Mouse (Mus musculus): ENCODE data around the gene Cntfr.
A peak's percentile ranks its signal among the peaks of the same experiment; 100 is the strongest.
"Not testable (repeated sequence)": the region's sequence is repeated elsewhere in the genome, so short reads cannot be mapped to it uniquely, and the experiment has no call there.

The Cntfr gene

DNA sequence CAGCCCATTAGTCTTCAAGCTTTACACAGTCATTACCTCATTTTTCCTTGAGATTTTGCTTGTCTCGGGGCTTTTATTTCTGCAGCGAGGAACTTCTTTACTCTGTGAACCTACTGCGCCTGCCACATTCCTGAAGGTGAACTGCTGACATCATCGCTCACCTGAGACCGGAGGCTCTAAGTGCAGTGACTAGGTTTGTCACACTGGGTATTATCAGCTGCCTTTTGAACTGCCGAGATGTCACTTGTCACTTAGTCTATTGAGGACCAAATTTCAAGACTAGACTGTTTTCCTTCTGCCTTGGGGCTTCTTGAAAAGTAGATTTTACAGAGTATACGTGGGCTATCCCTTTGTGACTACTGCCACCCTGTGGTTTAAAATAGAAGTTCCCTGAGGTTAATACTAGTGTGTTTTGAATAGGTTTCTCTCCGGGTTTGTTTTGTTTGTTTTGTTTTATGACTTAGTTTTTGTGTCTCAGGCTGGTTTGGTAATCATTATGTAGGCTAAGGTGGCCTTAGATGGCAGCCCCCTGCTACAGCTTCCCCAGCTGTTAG lies 11.4 kb upstream of the Cntfr start:
- DNase-seq (ENCODE audit: low spot score) = peak; percentile 61

DNA sequence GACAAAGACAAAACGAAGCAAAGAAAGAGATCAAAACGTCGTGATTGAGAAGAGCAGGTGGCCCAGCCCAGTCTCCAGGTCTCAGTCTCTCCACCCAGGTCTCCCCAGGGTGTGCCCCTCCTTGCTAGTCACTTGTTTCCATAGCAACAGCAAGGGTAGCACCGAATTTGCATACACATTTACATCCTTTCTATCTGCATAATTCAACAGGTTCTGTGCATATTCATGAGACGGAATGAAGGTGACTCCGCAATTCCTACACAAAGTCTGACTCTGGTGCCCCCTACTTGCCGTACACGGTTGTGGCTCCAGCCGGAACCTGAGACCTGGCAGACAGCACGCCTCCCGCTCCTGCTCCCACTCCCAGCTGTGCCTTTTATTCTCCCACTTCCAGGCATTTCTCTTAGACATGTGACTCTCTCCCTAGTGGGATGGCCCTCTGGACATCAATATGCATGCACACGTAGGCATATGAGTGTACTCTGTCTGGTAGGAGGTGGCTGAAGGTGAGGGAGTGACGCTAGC lies 10.2 kb upstream of the Cntfr start:
- peak; percentile 89 for DNase-seq (ENCODE audit: low spot score)

DNA sequence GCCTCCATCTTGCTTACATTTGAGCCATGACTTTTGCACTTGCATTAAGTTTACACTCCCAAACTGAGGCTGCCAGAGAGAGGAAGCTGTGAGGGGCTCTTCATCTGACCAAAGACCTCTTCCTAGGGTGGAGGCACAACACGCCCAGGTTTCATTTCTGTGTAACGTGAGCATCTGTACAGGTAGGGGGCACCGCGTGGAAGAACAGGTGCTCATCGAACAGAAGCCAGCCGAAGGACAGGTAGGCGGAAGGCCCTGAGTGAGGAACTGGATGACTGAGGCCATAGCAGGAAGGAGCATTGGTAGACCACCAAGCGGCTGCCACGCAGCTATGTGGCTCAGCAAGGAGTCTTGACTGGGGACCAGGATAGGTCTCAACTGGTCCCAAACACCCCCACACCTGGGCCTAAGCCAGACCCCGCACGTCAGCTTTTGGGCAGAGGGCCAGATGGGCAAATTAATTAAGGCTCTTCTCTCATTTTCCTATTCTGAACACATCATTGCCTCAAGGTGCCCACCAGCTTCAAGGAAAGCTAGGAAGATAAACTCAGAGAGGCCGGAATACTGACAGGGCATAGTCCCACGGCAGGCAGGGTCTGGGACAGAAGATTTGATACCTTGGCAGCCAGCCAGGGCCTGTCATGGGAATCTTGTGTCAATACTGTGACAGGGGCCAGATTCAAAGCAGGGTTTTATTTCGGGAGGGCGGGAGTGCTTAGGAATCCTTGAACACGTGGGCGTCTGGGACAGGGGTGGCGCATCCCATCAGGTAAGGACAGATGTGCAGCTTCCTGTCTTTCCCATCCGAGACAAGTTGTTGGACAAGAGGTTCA lies 9.2 kb upstream of the Cntfr start:
- DNase-seq (ENCODE audit: low spot score) = no peak

DNA sequence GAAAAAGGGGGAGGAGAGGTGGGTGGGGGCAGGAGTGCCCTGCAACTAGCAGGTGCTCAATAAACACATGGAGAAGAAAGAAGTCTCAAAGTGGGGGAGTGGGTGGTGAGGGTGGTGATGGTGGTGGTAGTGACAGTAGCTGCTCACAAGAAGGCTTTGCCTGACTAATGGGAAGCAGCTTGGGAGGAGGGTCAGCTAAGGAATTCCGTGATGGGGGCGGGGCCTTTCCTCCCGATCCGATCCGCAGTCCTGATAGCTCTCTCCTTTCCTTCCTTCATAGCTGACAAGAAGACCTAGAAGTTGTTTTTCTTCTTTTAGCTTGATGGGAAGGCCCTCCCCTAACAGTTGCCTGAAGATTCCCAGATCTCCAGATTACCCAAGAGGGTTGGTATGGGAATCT lies 7.8 kb upstream of the Cntfr start:
- peak; percentile 64 for DNase-seq (ENCODE audit: low spot score)

DNA sequence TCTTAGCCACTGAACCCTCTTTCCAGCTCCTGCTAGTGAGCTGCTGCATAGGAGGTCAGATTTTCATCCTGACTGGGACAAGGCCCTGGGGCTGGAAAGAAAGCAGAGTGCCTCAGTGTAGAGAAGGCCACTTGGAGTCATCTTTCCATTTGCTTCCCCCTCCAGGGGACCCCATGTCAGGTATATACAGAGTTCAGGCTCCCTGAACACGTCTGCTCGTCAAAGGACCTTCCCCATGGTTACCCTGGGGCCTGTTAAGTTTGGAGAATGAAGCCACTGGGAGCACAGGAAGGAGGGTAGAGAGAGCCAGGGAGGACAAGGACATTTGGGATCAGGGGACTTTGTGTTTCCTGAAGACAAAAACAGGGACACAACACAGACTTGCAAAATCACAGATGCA lies 5.3 kb upstream of the Cntfr start:
- DNase-seq (ENCODE audit: low spot score) = not testable (repeated sequence)

DNA sequence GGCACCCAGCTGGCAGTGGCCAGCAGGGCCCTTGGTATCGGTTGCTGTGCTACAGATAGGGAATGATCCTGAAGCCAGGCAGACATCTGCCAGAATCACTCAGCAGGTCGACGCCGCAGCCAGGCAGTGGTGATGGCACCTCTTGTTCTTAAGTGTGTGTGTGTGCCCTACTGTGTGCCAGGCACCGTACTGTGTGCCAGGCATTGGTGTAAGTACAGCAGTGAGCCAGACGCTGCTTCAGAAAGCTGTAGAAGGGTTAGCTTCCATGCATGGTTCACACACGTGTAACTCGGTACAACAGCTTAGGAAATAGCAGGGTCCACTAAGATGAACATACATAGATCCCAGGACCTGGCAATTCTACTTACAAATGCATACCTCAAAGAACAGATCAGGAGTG lies 3.3 kb upstream of the Cntfr start:
- not testable (repeated sequence) for DNase-seq (ENCODE audit: low spot score)

DNA sequence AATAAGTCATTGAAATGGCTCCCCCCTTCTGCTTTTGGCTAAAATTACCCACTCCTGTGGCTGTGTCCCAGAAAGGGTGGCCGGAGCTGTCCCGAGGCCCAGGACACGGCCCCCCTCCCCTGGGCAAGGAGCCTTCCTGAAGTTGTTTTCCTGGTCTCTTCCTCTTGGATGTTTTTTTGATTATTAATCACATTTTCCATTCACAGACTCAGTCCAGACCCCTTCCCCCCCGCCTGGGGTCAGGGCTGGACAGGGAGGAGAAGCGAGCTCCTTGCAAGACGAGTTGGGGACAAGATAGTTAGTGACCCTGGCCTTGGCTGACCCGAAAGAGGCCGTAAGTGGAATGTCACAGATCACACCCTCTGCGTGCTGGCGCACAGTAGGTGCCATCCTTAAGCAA lies 2.9 kb upstream of the Cntfr start, which contains the start of gene Il11ra1:
Gene Il11ra1 (plus strand): TSS at position 207 of the 400 bp plus-strand sequence.
- not testable (repeated sequence) for DNase-seq (ENCODE audit: low spot score)

DNA sequence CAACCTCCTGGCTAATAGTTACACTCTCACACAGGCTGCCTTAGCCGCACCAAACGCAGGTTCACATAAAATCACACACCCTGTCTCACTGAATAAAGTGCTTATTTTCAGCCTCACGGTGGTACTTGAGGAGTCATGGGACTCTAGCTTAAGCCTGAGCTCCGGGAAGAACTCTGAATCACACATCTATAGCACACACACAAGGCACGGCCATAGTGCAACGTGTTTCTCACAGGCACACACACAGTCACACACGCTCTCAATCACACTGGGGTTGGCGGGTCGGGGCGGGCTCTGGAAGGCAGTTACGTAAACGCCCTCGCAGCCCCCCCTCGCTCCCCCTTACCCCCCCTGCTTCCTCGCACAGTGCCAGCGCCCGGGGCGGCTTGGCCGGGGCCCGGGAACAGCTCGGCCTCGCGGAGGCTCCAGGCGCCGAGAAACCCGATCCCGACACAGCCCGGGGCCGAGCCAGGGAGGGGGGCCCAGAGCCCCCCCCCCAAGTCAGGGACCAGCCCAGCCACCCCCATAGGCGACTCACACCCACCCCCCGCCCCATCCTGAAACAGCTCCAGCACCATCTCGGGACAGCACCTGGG lies 1.6 kb upstream of the Cntfr start:
- not testable (repeated sequence) for DNase-seq (ENCODE audit: low spot score)

DNA sequence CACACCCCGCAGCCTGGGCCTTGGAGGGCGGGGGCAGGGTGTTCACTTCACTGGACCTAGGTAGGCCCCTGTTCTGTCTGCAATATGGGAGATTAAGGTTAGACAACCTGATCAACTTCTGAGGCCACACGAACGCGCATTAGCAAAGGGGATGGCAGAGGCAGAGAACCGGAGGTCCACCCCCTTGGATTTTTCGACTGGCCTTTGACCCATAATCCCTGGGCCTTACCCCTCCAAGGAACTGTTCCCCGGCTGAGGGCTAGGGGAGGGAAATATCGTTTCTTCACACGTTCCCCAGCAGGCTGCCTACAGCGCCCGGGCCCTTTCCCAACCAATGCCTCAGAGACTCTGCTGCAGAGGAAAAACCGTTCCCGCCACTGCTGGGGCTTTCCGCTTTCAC lies 437 bp downstream of the Cntfr start:
- not testable (repeated sequence) for DNase-seq (ENCODE audit: low spot score)

DNA sequence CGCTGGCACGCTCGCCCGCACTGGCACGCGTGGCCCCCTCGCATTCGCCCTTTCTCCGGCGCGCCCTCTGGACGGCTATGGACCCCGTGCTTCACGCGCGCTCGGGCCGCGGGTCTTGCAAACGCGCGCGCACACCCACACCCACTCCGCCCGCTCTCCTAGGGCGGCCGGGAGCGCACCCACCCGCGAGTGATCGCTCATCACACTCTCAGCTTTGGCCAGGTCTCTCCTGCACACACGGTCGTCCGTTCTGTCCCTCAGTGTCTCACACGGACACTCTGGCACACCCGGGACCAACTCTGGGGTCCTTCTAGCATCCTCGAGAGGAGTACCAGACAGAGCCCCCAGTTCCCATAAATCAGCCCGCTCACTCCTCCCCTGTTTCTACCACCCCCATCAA lies 1.1 kb downstream of the Cntfr start:
- DNase-seq (ENCODE audit: low spot score) = not testable (repeated sequence)

DNA sequence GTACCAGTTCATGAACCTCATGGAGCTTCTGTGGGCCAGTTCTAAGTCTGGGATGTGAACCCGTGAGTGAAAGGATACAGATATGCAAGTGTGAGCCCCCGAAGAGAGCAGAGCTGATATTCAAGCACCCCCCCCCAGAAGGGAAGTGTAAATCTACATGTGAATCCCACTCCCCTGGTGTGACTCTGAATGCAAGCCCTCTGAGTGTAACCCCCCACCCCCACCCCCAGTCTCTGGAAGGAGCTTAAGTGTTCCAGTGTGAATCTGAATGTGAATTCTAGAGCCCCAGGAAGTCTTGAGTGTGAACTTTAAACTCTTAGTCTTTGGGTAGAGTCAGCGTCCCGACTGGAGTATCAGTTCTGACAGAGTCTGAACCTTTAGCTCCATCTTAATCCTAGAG lies 3.4 kb downstream of the Cntfr start:
- DNase-seq (ENCODE audit: low spot score) = not testable (repeated sequence)

DNA sequence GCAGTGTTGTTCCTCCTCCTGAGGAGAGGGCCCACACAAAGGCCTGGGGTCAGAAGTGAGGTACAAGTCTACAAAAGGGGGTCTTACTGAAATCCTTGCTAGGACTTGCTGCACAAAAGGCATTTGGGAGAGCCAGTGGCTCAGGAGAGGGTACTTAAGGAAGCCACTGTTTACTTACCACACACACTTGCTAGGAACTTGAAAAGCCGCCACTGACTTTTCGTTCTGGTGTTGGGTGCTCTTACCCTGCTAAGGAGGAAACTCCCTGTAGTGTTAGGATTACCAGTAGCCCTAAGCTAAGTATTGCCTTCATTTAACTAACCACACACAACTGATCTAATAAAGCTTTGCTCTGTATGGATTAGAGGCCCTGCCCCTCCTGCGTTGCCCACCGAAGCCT lies 6.9 kb downstream of the Cntfr start:
- not testable (repeated sequence) for DNase-seq (ENCODE audit: low spot score)

DNA sequence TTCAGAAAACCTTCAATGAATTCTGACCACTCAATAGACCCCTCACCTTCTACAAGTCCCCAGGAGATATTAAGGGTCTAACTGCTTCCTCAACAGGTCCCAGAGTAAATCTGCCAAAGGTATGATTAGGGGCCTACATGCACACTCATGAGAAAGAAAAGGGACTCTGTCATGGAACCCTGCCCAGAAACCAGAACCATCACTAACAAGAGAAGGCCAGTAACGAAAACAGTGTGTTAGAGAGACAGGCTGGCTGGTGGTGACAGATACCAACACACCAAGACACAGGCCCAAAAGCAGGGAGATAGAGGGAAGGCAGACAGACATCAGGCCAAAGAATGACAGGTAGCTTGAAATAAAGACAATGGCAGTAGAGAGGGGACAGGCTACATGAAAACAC lies 8.3 kb downstream of the Cntfr start:
- not testable (repeated sequence) for DNase-seq (ENCODE audit: low spot score)

DNA sequence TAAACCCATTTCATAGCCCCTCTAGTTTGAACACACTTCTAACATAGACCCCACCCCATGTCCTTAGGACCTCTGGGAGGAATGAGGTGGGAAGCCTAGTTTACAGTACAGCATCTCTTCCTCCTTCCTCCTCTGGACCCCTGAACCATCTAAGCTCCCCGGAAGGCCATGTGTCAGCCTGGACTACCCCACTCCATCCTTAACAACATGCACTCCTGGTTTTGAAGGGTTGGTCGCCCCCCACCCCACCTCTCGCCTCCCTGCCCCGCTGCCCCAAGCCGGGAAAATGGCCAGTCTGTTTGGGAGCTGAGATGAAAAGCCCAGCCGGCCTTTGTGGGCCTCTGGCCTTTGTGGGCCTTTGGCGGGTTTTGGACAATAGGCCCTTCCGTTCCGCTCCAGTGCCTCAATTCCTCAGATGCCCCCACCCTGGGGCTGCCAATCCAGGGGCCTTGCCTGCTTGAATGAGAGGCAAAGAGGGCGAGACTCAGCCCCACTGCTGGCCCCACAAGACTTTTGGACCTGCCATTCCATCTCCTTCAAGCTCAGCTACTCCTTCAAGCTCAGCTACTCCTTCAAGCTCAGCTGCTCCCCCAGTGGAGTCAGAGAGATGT lies 10.9 kb downstream of the Cntfr start:
- DNase-seq (ENCODE audit: low spot score) = peak; percentile 69

DNA sequence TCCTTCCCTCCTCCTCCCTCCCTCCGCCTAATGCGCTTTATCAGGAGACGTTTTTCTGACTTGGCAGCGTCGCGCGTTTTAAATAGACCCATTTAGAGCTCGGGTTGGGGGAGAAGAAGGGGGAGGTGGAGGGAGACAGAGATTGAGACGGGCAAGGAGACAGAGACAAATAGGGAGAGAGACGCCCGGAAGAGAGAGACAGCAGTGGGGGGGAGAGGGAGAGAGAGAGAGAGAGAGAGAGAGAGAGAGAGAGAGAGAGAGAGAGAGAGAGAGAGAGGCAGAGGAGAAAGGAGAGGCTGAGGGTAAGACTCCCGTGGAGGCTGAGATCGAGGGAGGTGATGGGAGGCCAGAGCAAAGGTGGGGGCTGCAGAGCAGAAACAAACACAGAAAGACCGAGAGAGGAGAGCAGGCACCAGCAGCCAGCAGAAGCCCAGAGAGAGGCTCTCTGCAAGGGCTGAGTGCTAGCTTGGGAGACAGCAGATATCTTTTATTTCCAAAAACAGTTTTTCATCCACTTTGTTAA lies 11.9 kb downstream of the Cntfr start:
- not testable (repeated sequence) for DNase-seq (ENCODE audit: low spot score)

DNA sequence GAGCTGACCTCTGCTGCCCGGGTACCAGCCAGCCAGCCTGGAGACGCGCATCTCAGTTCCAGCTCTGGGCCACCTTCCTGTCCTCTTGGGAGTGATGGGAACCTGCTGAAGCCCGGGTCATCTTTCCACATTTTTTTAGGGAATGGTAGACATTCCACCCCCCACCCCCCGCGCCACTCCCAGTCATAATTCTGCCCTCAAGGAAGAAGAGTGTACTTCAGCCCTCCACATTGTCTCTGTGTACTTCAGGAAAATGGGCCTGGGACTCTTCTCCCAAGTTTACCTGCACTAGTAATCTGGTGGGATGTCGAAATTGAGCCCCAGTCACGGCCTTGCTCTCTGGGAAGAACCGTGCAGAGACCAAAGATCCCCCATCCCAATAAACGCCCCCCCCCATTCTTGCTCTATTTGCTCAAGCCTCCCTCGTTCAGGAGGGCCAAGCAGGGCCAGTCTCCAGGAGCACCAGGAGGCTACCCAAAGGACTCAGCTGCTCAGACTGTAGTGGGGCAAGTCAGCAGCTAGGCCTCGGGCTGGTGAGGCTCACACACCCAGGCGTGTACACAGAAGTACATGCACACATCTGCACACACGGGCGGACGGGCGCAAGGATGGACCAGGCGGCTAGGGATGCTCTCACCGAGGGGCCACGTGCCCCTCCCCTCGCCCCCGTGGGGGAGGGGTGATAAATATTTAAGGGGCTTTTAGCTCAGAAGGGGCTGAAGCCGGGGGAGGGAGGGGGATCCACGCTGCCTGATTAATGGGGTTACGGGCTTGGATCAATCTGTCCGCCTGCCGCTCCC lies 12.6 kb downstream of the Cntfr start:
- DNase-seq (ENCODE audit: low spot score) = not testable (repeated sequence)

DNA sequence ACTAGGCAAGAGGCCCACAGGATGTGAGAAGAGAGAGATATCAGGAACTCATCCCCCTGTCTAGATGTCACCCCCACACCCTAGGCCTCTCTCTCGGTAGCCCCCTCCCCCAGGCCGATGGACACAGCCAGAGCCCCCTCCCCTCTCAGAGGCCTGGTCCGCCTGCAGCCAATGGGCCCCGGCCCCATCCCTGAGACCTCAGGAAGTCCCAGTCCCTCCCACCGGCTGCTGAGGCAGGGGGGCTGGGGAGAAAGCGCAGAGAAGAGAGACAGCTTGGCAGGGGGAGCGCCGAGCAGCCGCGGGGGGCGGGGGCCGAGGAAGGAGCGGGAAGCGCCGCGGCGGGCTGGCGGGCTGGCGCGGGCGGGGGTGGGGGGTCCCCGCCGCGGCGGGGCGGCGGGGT lies 13.6 kb downstream of the Cntfr start:
- not testable (repeated sequence) for DNase-seq (ENCODE audit: low spot score)

DNA sequence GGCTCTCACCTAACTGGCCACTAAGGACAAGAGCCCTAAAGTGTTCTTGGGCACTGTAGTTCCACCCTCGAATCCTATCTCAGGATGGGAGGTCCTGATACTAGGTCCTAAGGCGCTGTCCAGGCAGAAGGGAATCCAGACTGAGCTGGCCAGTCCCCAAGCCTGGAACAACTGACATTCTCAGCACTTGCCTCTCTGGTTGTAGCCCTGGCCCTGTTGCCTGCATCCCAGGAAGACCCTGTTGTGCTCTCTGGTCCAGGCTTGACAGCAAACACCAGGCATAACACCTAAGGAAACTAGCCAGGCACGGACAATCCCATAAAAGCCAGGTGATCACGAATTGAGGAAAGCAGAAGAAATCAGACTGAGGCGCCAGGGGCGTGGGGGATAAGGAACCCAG lies 14.1 kb downstream of the Cntfr start:
- no peak for DNase-seq (ENCODE audit: low spot score)

DNA sequence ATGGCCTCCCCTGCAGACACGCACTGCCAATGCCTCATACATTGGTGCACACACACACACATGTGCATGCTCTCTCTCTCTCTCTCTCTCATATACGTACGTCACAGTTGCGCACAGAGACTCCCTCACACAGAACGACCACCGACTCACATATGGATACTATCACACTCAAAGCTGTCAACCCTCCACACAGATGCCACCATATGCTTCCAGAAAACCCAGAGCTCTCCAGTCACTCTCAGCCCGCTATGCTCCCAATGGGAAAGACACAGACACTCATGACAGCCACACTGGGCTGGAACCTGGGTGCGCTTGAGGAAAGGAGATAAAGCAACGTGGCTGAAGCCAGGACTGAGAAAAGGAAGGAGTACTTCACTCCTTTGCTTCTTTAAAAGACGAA lies 14.9 kb downstream of the Cntfr start:
- no peak for DNase-seq (ENCODE audit: low spot score)

DNA sequence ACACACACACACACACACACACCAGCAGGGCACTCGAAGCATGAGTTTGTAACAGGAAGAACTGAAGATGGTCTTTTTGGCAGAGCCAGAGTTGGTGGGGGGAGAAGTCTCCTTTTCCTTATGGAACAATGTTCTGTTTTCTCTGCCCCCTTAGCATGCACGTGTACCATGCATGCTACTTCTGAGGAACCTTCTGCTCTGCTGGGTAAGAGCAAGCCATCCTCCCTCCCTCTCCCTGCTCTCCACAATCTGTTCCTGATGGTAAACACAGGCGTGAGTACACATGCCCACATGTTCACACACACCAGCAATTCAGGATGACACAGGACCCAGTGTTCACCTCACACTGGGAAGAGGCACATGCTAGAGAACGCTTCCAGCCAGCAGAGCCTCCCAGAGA lies 15.7 kb downstream of the Cntfr start:
- DNase-seq (ENCODE audit: low spot score) = no peak

DNA sequence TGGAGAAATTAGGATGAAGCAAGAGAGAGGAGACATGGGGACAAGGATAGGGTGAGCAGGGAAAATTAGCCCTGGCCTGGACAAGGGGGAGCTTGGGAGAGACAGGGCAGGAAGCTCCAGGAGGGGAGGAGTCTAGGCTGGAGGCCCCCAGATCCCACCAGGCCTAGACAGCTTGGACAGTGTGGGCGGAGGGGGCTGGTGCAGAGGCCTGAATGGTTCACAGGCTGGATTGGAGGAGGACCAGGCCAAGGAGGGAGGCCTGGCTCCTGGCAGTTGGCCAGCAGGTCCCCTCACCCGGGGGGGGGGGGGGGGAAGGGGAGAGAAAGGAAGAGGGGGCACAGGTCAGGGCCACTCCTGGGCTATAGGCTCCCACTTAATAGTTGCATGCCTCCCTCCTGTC lies 17.6 kb downstream of the Cntfr start:
- DNase-seq (ENCODE audit: low spot score) = no peak

Measured in embryo, embryonic 10 days (tissue).